Mouse (Mus musculus) layer of hippocampus, adult 2 months (tissue): ENCODE measurements around the gene Retnla. TPM values are rescaled to one million over a fixed set of nuclear protein-coding genes. Genes with fewer than 3 reads are reported as not detected.
"Not testable (repeated sequence)": the region's sequence is repeated elsewhere in the genome, so short reads cannot be mapped to it uniquely, and the experiment has no call there.

ENCODE experiments used
- DNase-seq, 2 experiments: peaks; one replicate each; pipeline ENCODE4 v3.0.0; 2022; ENCODE audit warnings: low spot score in 2 of 2
- H3K27ac ChIP-seq: fragments of 200-600 bp; 2 replicates; pipeline ENCODE4 v1.8.1; 2022
- H3K4me3 ChIP-seq: fragments of 200-600 bp; 2 replicates; pipeline ENCODE4 v1.8.1; 2022; ENCODE audit warnings: mild to moderate bottlenecking
- CTCF ChIP-seq: fragments of 200-600 bp; conservative IDR thresholded peaks from 2 replicates; pipeline ENCODE4 v1.8.1; 2022; ENCODE audit warnings: antibody characterized with exemption, mild to moderate bottlenecking, moderate library complexity
- long read RNA-seq, 2 experiments: library from polyadenylated mRNA; stranded (forward); transcript quantifications; one replicate each; pipeline ENCODE4 v2.0.0; 2021; ENCODE audit warnings: borderline mapping rate in 2 of 2
- total RNA-seq, 2 experiments: library from RNA; stranded (reverse); gene quantifications; 2 replicates each; pipeline ENCODE4 v1.2.3; 2021

Gene Retnla
- total RNA-seq = not detected
- long read RNA-seq, experiment 1 = 0 reads
- long read RNA-seq, experiment 2 = 0 reads

DNA sequence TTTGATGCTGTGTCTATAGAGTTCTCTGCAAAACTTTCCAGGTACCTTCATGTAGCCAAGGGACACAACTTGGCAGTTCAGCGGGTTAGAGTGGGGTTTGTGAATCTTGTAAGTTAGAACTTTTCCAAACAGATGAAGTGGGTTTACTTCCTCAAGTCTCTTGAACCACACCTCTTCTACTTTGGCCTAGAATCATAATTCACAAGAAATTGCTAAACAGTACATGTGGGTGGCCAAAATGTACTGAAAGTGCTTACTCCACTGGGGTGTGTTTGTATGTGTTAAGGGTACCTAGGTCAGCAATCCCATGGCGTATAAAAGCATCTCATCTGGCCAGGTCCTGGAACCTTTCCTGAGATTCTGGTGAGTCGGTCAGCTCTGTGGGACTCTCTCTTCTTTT lies at the start of gene Retnla:
TSS of gene Retnla (plus strand) at position 286 of the 400 bp plus-strand sequence.
- no peak for TF ChIP-seq CTCF
- H3K4me3 ChIP-seq = no peak within 1 kb of the TSS
- no peak for DNase-seq

DNA sequence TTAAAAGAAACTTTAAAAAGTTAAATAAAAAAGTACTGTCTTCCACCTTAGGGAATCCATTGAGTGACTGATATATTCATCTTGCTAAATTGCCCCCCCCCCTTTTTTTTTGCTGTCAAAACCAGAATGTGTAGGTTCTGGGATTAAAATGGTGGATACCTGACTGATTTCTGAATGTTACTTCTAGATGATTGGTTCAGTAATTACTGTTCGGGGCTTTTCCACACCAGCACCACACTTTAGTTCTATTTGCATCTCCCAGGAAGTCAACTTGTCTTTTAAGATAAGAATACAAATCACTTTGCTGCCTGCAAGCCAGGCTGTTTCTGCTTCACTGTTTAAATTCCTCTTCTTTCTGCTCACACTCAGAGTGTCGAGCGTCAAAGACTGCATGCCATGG lies 44.1 kb upstream of the Retnla start:
- TF ChIP-seq CTCF = no peak
- no peak for DNase-seq
- Histone ChIP-seq H3K27ac (no peak overlapping the region), H3K4me3 (no peak overlapping the region)

More for the DNA sequence above, at the start of gene Retnla:
- H3K27ac ChIP-seq = no peak within 1 kb of the TSS

DNA sequence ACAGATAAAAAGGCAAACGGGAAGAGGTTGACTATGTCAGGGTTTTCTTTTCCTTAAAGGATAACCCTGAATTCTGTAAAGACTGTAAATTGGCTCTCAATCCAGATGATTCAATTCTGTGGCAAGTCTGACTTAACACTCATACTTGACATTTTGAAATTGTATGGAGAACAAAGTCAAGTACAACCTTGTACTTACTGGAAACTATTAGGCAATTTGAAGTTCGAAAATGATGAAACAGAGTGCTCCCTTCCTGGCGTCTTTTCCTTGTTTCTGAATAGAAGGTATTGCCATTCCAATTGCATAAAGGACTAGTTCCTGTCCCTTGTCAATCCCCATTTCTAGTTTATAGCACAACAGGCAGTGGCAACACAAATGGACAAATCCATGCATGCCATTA lies 42.9 kb upstream of the Retnla start:
- H3K27ac ChIP-seq = no peak overlapping the region
- H3K4me3 ChIP-seq = no peak overlapping the region
- no peak for TF ChIP-seq CTCF
- DNase-seq = no peak

DNA sequence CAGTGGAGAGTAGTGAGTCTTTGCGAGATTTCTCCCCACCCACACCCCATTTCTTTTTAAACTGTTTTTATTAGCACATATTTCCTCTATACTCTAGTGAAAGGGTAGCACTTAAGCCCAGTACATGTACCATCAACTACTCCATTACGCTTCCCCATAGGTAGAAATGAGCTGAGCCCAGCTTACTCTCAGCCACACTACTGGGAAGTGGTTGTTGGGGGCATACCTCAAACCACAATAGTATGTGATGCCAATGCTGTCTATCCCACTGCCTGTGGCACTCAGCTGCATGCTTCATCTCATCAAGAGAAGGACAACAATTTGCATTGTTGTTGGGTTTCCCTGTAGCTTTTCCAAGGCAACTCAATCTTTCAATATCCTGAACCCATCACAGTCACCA lies 41.4 kb upstream of the Retnla start:
- DNase-seq = no peak
- TF ChIP-seq CTCF = no peak
- no peak overlapping the region for H3K4me3 ChIP-seq
- no peak overlapping the region for H3K27ac ChIP-seq

DNA sequence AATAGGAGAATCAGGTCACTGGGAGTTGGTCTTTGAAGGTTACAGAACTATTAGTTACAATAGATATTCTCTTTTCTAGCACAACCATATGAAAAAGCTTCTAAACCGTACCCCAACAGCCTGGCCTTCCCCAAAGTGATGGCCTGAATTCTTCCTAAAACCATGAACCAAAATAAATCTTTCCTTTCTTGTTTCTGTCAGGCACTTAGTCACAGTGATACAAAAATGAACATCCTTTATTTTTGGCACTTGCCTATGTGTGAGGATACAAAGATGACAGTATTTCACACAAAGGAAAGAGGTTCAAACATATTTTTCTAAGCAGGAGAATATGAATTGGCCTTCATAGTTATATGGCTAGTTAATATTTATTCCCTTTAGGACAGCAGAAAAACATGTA lies 36.9 kb upstream of the Retnla start:
- no peak for TF ChIP-seq CTCF
- DNase-seq = no peak
- H3K27ac ChIP-seq = no peak overlapping the region
- no peak overlapping the region for H3K4me3 ChIP-seq

DNA sequence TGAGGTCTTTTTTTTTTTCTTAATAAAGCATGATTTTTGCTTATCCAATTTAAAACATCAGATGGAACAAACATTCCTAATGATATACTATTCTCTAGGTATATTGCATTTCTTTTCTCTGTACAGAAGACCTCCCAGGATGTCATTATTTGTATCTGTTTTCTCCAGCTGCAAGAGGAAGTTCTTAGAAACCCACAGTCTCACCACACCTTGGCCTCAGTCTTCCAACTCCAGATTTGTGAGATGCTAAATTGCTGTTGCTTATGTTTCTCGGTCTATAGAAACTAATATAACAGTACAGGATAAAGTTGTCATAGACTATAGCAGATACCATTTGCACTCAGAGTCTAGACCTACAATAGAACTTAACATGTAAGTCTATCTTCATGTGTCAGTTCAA lies 35.8 kb upstream of the Retnla start:
- H3K4me3 ChIP-seq = no peak overlapping the region
- TF ChIP-seq CTCF = no peak
- no peak overlapping the region for H3K27ac ChIP-seq
- DNase-seq = no peak

DNA sequence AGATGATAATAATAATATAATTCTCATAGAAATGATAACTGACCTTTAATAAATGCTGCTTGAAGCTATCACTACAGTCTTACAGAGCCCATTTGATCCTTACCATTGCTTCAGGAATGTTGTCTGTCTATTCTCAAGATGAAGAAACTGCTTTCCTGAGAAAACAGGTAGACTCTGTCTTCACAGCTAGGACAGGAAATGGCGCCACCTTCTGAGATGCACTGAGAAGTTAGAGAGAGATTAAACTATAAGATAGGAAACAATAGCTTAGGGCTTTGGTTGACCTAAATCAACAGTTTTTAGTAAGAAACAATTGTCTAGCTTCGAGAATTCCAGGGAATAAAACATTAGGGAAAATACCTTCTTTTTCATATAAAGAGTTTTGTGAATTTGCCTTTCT lies 33.0 kb upstream of the Retnla start:
- H3K4me3 ChIP-seq = no peak overlapping the region
- no peak for DNase-seq
- TF ChIP-seq CTCF = peak; percentile 31; the same call in 1 of the 2 replicates
- H3K27ac ChIP-seq = no peak overlapping the region

DNA sequence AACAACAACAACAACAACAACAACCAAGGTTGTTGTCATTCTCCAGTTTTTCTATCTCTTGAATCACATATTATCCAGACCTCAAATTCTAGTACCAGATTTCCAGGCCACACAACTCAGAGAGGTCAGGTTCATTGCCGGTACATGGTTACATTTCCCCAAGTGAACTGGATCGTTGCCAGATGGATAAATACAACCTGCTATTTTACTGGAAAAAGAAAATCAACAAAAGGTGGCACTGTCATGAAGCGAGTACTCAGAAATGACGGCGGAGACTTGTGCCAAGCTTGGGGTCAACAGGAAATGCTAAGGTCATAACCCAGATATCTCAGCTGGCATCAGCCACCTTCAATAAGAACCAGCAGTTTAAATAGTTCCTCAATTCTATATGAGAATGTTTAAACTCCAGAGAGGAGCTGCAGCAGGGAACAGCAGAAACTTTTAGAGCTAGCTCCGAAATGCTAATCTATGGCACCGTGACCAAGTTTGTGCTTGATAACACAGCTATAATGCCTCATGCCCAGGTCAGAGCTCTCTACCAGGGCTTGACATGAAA lies 30.4 kb upstream of the Retnla start:
- H3K27ac ChIP-seq = no peak overlapping the region
- TF ChIP-seq CTCF = no peak
- no peak for DNase-seq
- no peak overlapping the region for H3K4me3 ChIP-seq

DNA sequence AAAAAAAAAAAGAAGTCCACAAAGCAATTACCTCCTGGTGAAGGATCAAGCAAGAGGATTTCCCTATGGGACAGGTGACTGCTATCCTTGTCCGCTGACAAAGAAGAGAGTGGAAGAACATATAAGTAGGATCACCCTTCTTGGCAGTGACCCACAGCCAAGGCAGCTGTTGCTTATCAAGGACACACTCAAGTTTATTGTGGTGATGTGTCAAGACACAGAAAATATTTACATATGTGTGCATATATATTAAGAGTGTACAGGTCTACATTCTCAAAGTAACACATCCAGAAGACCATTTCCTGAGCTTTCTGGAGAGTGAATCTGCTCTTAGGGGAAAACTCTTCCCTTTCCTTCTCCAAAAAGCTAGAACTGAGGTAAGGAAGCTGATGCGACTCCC lies 25.7 kb upstream of the Retnla start, which contains the start of gene Retnlb:
TSS of gene Retnlb (plus strand) at position 162 of the 400 bp plus-strand sequence.
- Histone ChIP-seq H3K4me3 (no peak within 1 kb of the TSS), H3K27ac (no peak within 1 kb of the TSS)
- no peak for TF ChIP-seq CTCF
- DNase-seq = no peak

DNA sequence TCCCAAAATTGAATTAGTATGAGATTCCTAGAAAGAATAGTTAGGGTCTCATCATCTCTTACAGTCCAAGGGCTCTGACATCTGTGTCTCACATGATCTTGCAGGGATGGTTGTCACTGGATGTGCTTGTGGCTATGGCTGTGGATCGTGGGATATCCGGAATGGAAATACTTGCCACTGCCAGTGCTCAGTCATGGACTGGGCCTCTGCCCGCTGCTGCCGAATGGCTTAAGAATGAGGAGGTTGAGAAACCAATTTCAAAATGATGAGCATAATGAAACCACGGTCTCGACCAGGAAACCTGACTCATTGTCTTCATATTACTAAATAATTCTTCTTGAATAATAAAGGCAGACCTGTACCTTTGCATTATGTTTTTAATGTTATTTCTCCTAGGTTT lies 23.8 kb upstream of the Retnla start:
- DNase-seq = no peak
- TF ChIP-seq CTCF = no peak
- H3K27ac ChIP-seq = no peak overlapping the region
- H3K4me3 ChIP-seq = no peak overlapping the region

DNA sequence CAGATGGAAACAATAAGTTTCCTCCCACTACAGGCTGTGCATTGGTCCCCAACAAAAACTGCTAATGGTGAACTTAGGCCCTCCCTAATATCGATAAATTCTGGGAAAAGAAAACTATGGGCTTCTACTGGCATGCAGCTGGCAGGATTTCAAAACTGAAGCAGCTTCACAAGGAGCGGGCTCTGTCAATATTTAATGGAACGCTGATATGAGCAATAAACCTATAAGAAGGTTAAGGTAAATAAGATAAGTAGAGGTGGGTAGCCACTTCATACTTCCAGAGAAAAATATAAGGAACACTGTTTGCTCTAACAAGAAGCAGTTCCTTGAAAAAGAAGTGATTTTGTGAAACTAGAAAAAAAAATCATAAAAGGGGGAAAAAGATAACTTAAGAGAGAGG lies 15.9 kb upstream of the Retnla start:
- DNase-seq = no peak
- no peak for TF ChIP-seq CTCF
- Histone ChIP-seq H3K27ac (no peak overlapping the region), H3K4me3 (no peak overlapping the region)

DNA sequence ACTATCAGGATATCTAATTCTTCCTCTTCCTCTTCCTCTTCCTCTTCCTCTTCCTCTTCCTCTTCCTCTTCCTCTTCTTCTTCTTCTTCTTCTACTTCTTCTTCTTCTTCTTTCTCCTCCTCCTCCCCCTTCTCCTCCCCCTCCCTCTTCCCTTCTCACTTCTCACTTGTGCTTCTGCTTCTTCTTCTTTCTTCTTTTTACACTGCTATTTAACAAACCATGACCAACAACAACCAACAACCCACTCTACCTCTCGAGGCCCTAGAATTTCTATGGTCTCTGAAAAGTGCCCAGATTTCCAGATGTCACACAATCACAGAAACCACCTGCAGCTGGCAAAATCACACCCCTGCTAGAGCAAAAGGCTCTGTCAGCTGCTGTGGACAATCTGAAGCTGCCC lies 14.7 kb upstream of the Retnla start:
- DNase-seq = no peak
- TF ChIP-seq CTCF = no peak
- H3K4me3 ChIP-seq = no peak overlapping the region
- no peak overlapping the region for H3K27ac ChIP-seq

DNA sequence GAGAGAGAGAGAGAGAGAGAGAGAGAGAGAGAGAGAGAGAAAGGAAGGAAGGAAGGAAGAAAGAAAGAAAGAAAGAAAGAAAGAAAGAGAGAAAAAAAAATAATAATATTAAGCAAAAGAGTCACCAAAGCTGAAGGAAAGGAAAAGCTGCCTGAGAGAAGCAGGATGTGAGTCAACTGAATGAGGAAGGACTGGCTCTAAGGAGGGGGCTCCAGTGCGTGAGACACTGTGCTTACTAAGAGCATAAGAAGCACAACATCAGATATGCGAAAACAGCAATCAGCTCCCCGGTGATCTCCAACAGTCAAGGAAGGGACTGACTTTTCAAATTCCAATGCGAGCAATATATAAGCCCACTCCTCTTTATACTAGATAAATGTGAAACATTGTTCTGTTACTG lies 13.3 kb upstream of the Retnla start:
- Histone ChIP-seq H3K27ac (no peak overlapping the region), H3K4me3 (no peak overlapping the region)
- TF ChIP-seq CTCF = no peak
- DNase-seq = no peak

DNA sequence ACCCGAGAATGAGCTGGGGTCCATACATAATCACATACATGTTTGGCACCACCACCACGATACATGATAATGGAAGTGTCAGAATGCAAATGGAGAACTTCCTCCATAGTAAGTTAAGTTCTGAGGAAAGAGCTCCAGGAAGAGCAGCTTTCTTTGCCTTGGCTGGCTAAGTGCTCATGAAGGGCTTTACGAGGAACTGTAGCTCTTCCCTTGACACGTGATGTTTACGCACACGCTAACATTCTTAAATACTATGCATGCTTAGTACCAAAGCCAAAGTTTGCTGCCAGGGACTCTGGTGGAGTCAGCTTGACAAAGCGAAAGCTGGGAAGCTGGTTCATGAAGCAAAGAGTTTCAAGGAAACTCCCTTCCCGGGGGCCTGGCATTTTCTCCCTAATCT lies 10.3 kb upstream of the Retnla start:
- no peak for DNase-seq
- H3K4me3 ChIP-seq = no peak overlapping the region
- TF ChIP-seq CTCF = no peak
- no peak overlapping the region for H3K27ac ChIP-seq

DNA sequence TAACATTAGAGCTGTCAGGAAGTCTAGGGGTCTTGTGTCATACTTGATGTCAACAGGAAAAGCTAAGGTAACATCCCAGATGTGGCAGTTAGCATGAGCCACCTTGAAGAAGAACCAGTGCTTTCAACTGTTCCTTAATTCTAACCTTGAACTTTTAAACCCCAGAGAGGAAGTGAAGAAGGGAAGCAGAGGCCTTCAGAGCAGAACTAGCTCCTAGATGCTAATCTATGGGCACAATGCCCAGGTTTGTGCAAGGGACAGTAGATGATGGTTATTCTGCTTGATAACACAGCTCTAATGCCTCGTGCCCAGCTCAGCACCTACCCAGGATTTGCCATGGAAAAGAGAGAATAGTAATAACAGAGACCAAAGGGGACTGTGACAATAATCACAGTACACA lies 8.7 kb upstream of the Retnla start:
- not testable (repeated sequence) for DNase-seq, H3K27ac ChIP-seq, H3K4me3 ChIP-seq
